Mouse (Mus musculus): Measurements from ENCODE around the gene Lrch1. TPM values are rescaled to one million over a fixed set of nuclear protein-coding genes. Genes with fewer than 3 reads are reported as not detected.

Gene Lrch1
- polyA plus RNA-seq, 1 experiment = 9.9 TPM

DNA sequence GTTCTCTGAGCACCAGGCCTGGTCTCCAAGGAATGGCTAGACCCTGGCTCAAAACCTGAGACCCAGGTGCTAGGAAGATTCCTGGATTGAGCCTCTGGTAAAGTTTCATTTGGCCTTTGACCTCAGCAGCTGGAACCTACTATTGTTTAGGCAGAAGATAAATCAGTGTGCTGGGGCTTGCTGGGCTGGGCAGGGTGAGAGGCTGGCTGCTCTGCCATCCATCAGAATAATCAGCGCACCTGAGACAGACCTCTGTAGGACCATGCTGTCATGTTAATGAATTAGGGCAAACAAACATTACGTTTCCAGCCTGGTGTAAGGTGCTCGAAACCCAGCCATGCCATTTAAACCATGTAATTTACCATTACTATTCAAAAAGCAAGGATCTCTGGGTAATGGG lies 33.3 kb upstream of the Lrch1 start:
- H3ac ChIP-seq (ENCODE audit: control insufficient read depth, insufficient read length) = no peak overlapping the region
- H3K4me3 ChIP-seq = no peak overlapping the region
- no peak overlapping the region for H3K4me2 ChIP-seq (ENCODE audit: low read depth)
- no peak for TF ChIP-seq MYOD1 (IDR thresholded peaks at IDR 0.05; ENCODE audit: control insufficient read depth in 1 of 3, insufficient read length in 2 of 3, low read depth in 2 of 3)
- no peak for TF ChIP-seq POLR2AphosphoS2 (IDR thresholded peaks at IDR 0.05; ENCODE audit: insufficient read length, low read depth)
- no peak for TF ChIP-seq SRF (IDR thresholded peaks at IDR 0.05; ENCODE audit: control insufficient read depth, insufficient read length, low read depth)
- no peak for TF ChIP-seq MYOG (IDR thresholded peaks at IDR 0.05; ENCODE audit: control insufficient read depth in 1 of 3, insufficient read depth in 1 of 3, insufficient read length in 2 of 3, low read depth in 2 of 3)
- TF ChIP-seq MAX (IDR thresholded peaks at IDR 0.05; ENCODE audit: low read depth) = no peak
- TF ChIP-seq USF1 (IDR thresholded peaks at IDR 0.05; ENCODE audit: low read depth) = no peak
- no peak for TF ChIP-seq TCF3 (IDR thresholded peaks at IDR 0.05; ENCODE audit: insufficient read length, low read depth)
- no peak for TF ChIP-seq POLR2A (IDR thresholded peaks at IDR 0.05; ENCODE audit: insufficient read length, low read depth)
- TF ChIP-seq REST (IDR thresholded peaks at IDR 0.05; ENCODE audit: insufficient read depth, insufficient read length) = no peak
- TF ChIP-seq CEBPB (IDR thresholded peaks at IDR 0.05; ENCODE audit: insufficient read depth, poor library complexity, severe bottlenecking) = no peak
- TF ChIP-seq E2F4 (IDR thresholded peaks at IDR 0.05; ENCODE audit: insufficient read depth) = no peak
- TF ChIP-seq TCF12 (IDR thresholded peaks at IDR 0.05; ENCODE audit: insufficient read depth, poor library complexity, severe bottlenecking) = no peak
- H3K27me3 ChIP-seq (ENCODE audit: control insufficient read depth, insufficient read depth, insufficient read length) = no peaks in the 10 kb centered on the region
- no peaks in the 10 kb centered on the region for H3K36me3 ChIP-seq (ENCODE audit: control insufficient read depth, insufficient read depth)
- H3K79me2 ChIP-seq (ENCODE audit: control insufficient read depth, insufficient read depth) = no peaks in the 10 kb centered on the region

DNA sequence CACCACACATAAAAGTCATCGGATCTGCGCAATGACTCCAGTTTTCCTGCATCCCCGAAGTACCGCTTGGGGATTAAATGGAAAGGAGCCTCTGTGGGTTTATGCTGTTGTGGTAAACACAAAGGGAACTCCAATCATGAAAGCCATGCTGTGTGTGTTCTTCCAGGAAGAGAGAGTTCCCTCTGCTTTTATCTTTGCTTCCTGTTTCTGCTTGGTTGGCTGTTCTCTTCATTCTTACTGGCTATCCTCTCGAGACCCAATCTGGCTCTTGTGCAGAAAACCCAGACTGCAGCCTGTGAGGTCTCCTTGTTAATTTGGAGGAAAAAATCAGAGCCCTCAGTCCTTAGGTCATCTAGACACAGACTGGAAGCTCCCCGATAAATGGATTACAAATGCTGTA lies 29.3 kb upstream of the Lrch1 start:
- Histone ChIP-seq H3K27me3 (ENCODE audit: control insufficient read depth, insufficient read depth, insufficient read length) (no peaks in the 10 kb centered on the region), H3K4me2 (ENCODE audit: low read depth) (no peak overlapping the region), H3K36me3 (ENCODE audit: control insufficient read depth, insufficient read depth) (no peaks in the 10 kb centered on the region), H3K79me2 (ENCODE audit: control insufficient read depth, insufficient read depth) (no peaks in the 10 kb centered on the region), H3ac (ENCODE audit: control insufficient read depth, insufficient read length) (no peak overlapping the region), H3K4me3 (no peak overlapping the region)
- TF ChIP-seq POLR2AphosphoS2 (IDR thresholded peaks at IDR 0.05; ENCODE audit: insufficient read length, low read depth) (no peak), MAX (IDR thresholded peaks at IDR 0.05; ENCODE audit: low read depth) (no peak), E2F4 (IDR thresholded peaks at IDR 0.05; ENCODE audit: insufficient read depth) (no peak), MYOD1 (IDR thresholded peaks at IDR 0.05; ENCODE audit: control insufficient read depth in 1 of 3, insufficient read length in 2 of 3, low read depth in 2 of 3) (no peak)

DNA sequence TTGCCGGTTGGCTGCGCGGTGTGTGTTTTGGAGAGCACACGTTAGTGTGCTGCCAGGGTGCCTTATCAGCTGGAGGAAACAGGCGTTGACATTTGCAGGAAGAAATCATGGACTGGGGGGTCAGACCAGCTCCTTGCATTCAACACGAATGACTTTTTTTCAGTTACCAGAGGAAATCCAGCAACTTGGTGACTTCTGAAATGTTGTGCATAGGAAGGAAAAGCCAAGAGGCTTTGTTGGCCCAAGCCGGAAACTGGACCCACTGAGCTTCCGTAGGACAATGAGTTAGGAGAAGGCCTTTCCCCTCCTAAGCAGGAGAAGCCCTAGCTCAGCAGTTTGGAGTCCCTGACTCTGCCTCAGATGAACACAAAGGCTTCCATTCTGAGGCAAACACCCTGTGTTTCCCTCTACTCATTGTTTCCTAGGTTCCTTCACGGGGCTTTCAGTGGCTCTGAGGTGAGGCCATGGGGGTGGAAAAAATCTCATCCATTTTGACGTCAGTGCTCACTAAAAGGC lies 26.5 kb upstream of the Lrch1 start:
- H3K27me3 ChIP-seq (ENCODE audit: control insufficient read depth, insufficient read depth, insufficient read length) = no peaks in the 10 kb centered on the region
- no peaks in the 10 kb centered on the region for H3K79me2 ChIP-seq (ENCODE audit: control insufficient read depth, insufficient read depth)
- no peaks in the 10 kb centered on the region for H3K36me3 ChIP-seq (ENCODE audit: control insufficient read depth, insufficient read depth)
- no peak overlapping the region for H3K4me3 ChIP-seq
- no peak overlapping the region for H3K4me2 ChIP-seq (ENCODE audit: low read depth)
- no peak overlapping the region for H3ac ChIP-seq (ENCODE audit: control insufficient read depth, insufficient read length)
- TF ChIP-seq CEBPB (IDR thresholded peaks at IDR 0.05; ENCODE audit: insufficient read depth, poor library complexity, severe bottlenecking) = no peak
- no peak for TF ChIP-seq POLR2A (IDR thresholded peaks at IDR 0.05; ENCODE audit: insufficient read length, low read depth)
- TF ChIP-seq REST (IDR thresholded peaks at IDR 0.05; ENCODE audit: insufficient read depth, insufficient read length) = no peak
- TF ChIP-seq SRF (IDR thresholded peaks at IDR 0.05; ENCODE audit: control insufficient read depth, insufficient read length, low read depth) = no peak
- no peak for TF ChIP-seq TCF3 (IDR thresholded peaks at IDR 0.05; ENCODE audit: insufficient read length, low read depth)
- TF ChIP-seq E2F4 (IDR thresholded peaks at IDR 0.05; ENCODE audit: insufficient read depth) = no peak
- TF ChIP-seq POLR2AphosphoS2 (IDR thresholded peaks at IDR 0.05; ENCODE audit: insufficient read length, low read depth) = no peak
- TF ChIP-seq USF1 (IDR thresholded peaks at IDR 0.05; ENCODE audit: low read depth) = no peak
- TF ChIP-seq MYOD1 (IDR thresholded peaks at IDR 0.05; ENCODE audit: control insufficient read depth in 1 of 3, insufficient read length in 2 of 3, low read depth in 2 of 3) = no peak
- TF ChIP-seq MAX (IDR thresholded peaks at IDR 0.05; ENCODE audit: low read depth) = no peak
- no peak for TF ChIP-seq MYOG (IDR thresholded peaks at IDR 0.05; ENCODE audit: control insufficient read depth in 1 of 3, insufficient read depth in 1 of 3, insufficient read length in 2 of 3, low read depth in 2 of 3)
- TF ChIP-seq TCF12 (IDR thresholded peaks at IDR 0.05; ENCODE audit: insufficient read depth, poor library complexity, severe bottlenecking) = no peak

DNA sequence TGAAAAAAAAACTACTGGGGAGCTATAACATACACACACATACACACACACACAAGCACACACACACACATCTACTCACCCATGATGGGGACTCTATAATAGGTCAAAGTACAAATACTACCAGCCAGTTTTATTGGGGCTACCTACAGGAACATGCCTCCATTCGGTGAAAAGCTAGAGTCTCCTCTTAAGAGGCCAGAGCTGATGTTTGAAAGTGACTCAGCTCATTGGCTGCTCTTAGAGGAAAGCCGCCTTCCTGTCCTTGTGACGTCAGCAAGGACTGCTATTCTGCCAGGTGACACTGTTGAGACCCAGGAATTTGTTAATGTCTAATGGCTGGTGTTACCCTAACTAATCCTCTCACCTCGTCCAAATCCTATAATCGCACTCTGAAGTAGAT lies 25.0 kb upstream of the Lrch1 start:
- no peak overlapping the region for H3K4me3 ChIP-seq
- no peaks in the 10 kb centered on the region for H3K27me3 ChIP-seq (ENCODE audit: control insufficient read depth, insufficient read depth, insufficient read length)
- H3K36me3 ChIP-seq (ENCODE audit: control insufficient read depth, insufficient read depth) = no peaks in the 10 kb centered on the region
- TF ChIP-seq CEBPB (IDR thresholded peaks at IDR 0.05; ENCODE audit: insufficient read depth, poor library complexity, severe bottlenecking) (no peak), POLR2AphosphoS2 (IDR thresholded peaks at IDR 0.05; ENCODE audit: insufficient read length, low read depth) (no peak), SRF (IDR thresholded peaks at IDR 0.05; ENCODE audit: control insufficient read depth, insufficient read length, low read depth) (no peak), MAX (IDR thresholded peaks at IDR 0.05; ENCODE audit: low read depth) (no peak), USF1 (IDR thresholded peaks at IDR 0.05; ENCODE audit: low read depth) (no peak), MYOG (IDR thresholded peaks at IDR 0.05; ENCODE audit: control insufficient read depth in 1 of 3, insufficient read depth in 1 of 3, insufficient read length in 2 of 3, low read depth in 2 of 3) (no peak)
- peak overlapping the region; percentile 9 for H3K4me2 ChIP-seq (ENCODE audit: low read depth)
- H3ac ChIP-seq (ENCODE audit: control insufficient read depth, insufficient read length) = no peak overlapping the region
- H3K79me2 ChIP-seq (ENCODE audit: control insufficient read depth, insufficient read depth) = no peaks in the 10 kb centered on the region

DNA sequence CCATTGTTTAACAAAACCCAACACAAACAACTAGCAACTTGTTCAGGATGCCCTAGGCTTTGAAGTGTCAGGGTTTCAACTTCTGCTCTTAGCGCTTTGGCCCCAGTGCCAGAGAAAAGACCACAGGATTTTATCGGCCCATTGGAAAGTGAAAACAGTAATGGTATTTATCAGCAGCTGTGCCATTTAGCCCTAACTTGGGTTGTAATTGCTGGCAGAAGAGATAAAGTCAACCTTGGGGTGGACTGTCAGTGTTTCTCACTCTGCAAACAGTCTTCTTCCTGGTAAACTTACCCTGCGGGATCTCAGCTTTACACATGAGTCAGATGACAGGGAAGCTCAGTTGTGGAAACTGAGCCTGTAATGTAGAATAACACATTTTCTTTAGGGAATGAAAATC lies 24.5 kb upstream of the Lrch1 start:
- H3K4me2 ChIP-seq (ENCODE audit: low read depth) = peak overlapping the region; percentile 9
- TF ChIP-seq TCF3 (IDR thresholded peaks at IDR 0.05; ENCODE audit: insufficient read length, low read depth) (no peak), TCF12 (IDR thresholded peaks at IDR 0.05; ENCODE audit: insufficient read depth, poor library complexity, severe bottlenecking) (no peak), MYOG (IDR thresholded peaks at IDR 0.05; ENCODE audit: control insufficient read depth in 1 of 3, insufficient read depth in 1 of 3, insufficient read length in 2 of 3, low read depth in 2 of 3) (no peak), SRF (IDR thresholded peaks at IDR 0.05; ENCODE audit: control insufficient read depth, insufficient read length, low read depth) (no peak), REST (IDR thresholded peaks at IDR 0.05; ENCODE audit: insufficient read depth, insufficient read length) (no peak), E2F4 (IDR thresholded peaks at IDR 0.05; ENCODE audit: insufficient read depth) (no peak), POLR2AphosphoS2 (IDR thresholded peaks at IDR 0.05; ENCODE audit: insufficient read length, low read depth) (no peak), MAX (IDR thresholded peaks at IDR 0.05; ENCODE audit: low read depth) (no peak), MYOD1 (IDR thresholded peaks at IDR 0.05; ENCODE audit: control insufficient read depth in 1 of 3, insufficient read length in 2 of 3, low read depth in 2 of 3) (no peak), CEBPB (IDR thresholded peaks at IDR 0.05; ENCODE audit: insufficient read depth, poor library complexity, severe bottlenecking) (no peak), POLR2A (IDR thresholded peaks at IDR 0.05; ENCODE audit: insufficient read length, low read depth) (no peak), USF1 (IDR thresholded peaks at IDR 0.05; ENCODE audit: low read depth) (no peak)
- no peaks in the 10 kb centered on the region for H3K27me3 ChIP-seq (ENCODE audit: control insufficient read depth, insufficient read depth, insufficient read length)
- no peak overlapping the region for H3K4me3 ChIP-seq
- H3ac ChIP-seq (ENCODE audit: control insufficient read depth, insufficient read length) = no peak overlapping the region
- no peaks in the 10 kb centered on the region for H3K79me2 ChIP-seq (ENCODE audit: control insufficient read depth, insufficient read depth)
- H3K36me3 ChIP-seq (ENCODE audit: control insufficient read depth, insufficient read depth) = no peaks in the 10 kb centered on the region
